Mouse (Mus musculus) heart, embryonic 14.5 days (tissue): Measurements from ENCODE around the gene Pknox2. TPM values are rescaled to one million over a fixed set of nuclear protein-coding genes. Genes with fewer than 3 reads are reported as not detected.

ENCODE experiments used
- ATAC-seq: fragments of 200-750 bp; cut with Nextera tagmentation; 2 replicates; pipeline ENCODE4 v1.8.0; 2017; ENCODE audit warnings: low read depth, moderate TSS enrichment; ENCODE audit not compliant: insufficient number of reproducible peaks, insufficient read depth, low FRiP score
- H3K27ac ChIP-seq, 2 experiments: fragments of 200-500 bp in 1 of 2; fragments of 300-500 bp in 1 of 2; sonication (generic) in 1 of 2; replicated peaks in 1 of 2; 2 replicates each; pipeline ENCODE4 v1.5.1; 2012 to 2014; ENCODE audit warnings: low read depth in 2 of 2, low read length in 2 of 2, control low read depth in 1 of 2, mild to moderate bottlenecking in 1 of 2, mixed read lengths in 1 of 2; ENCODE audit not compliant: control insufficient read depth in 1 of 2, insufficient read depth in 1 of 2
- H3K27me3 ChIP-seq: fragments of 300-500 bp; sonication (generic); 2 replicates; pipeline ENCODE4 v1.6.1; 2014; ENCODE audit warnings: mild to moderate bottlenecking, low read length, control low read depth; ENCODE audit not compliant: control insufficient read depth, insufficient read depth
- H3K36me3 ChIP-seq: fragments of 300-500 bp; sonication (generic); 2 replicates; pipeline ENCODE4 v1.6.1; 2014; ENCODE audit warnings: mild to moderate bottlenecking, control low read depth, low read length, mixed read lengths; ENCODE audit not compliant: control insufficient read depth, insufficient read depth
- H3K4me1 ChIP-seq, 2 experiments: fragments of 200-500 bp in 1 of 2; fragments of 300-500 bp in 1 of 2; sonication (generic) in 1 of 2; 2 replicates each; pipeline ENCODE4 v1.6.1; 2012 to 2014; ENCODE audit warnings: low read length in 2 of 2, control low read depth in 1 of 2, mixed read lengths in 1 of 2; ENCODE audit not compliant: control insufficient read depth in 2 of 2, insufficient read depth in 2 of 2
- H3K4me2 ChIP-seq: fragments of 300-500 bp; sonication (generic); 2 replicates; pipeline ENCODE4 v1.6.1; 2014; ENCODE audit warnings: mild to moderate bottlenecking, low read length
- H3K4me3 ChIP-seq, 2 experiments: fragments of 200-500 bp in 1 of 2; fragments of 300-500 bp in 1 of 2; sonication (generic) in 1 of 2; 2 replicates each; pipeline ENCODE4 v1.5.1; 2012 to 2014; ENCODE audit warnings: low read length in 2 of 2, mild to moderate bottlenecking in 2 of 2, control low read depth in 1 of 2, low read depth in 1 of 2, moderate library complexity in 1 of 2; ENCODE audit not compliant: control insufficient read depth in 1 of 2, insufficient read depth in 1 of 2
- H3K9ac ChIP-seq: fragments of 300-500 bp; sonication (generic); 2 replicates; pipeline ENCODE4 v1.6.1; 2014; ENCODE audit warnings: mild to moderate bottlenecking, low read length
- H3K9me3 ChIP-seq: fragments of 300-500 bp; sonication (generic); 2 replicates; pipeline ENCODE4 v1.6.1; 2016; ENCODE audit warnings: low read length, control low read depth; ENCODE audit not compliant: control insufficient read depth
- WGBS: fragments of 180-500 bp; shearing (Covaris S2); extraction: QIAGEN DNeasy Blood & Tissue Kit; methylation state at CpG from one replicate; pipeline ENCODE4 v1.1.7; 2014; 5-methylcytosine and 5-hydroxymethylcytosine counted together
- polyA plus RNA-seq: library from polyadenylated mRNA; unstranded; fragments of >200 nt; fragmentation: Nextera tagmentation; extraction: Ambion mirVana; gene quantifications from 2 replicates; pipeline ENCODE4 v1.2.1, GENCODE M21; 2014

Gene Pknox2
- polyA plus RNA-seq, 1 experiment from 2014 or later = 3.6 TPM

GRCm38 (mm10) chr9:37038859-37039258 lies 108.3 kb downstream of the Pknox2 start:
- Histone ChIP-seq H3K27me3 (no peaks in the 10 kb centered on the region), H3K4me1 (peaks cover 5 to 18% of the 10 kb centered on the region in 2 experiments; a peak in 3 of 4 replicates), H3K36me3 (no peaks in the 10 kb centered on the region), H3K9ac (no peak overlapping the region), H3K27ac (no peak overlapping the region), H3K4me2 (no peak overlapping the region), H3K9me3 (0 out of 2 replicates have a peak, but pooled peaks cover 4% of the 10 kb centered on the region), H3K4me3 (no peak overlapping the region)
- no peak for ATAC-seq
- 91% methylated on average over 3 of the region's 3 CpGs for WGBS

- Histone ChIP-seq H3K27ac (no peak overlapping the region), H3K9me3 (0 out of 2 replicates have a peak, but pooled peaks cover 4% of the 10 kb centered on the region), H3K4me2 (no peak overlapping the region), H3K9ac (no peak overlapping the region), H3K4me1 (peaks cover 5 to 18% of the 10 kb centered on the region in 2 experiments; a peak in 3 of 4 replicates), H3K36me3 (no peaks in the 10 kb centered on the region), H3K27me3 (no peaks in the 10 kb centered on the region), H3K4me3 (no peak overlapping the region)
- no peak for ATAC-seq
- 60% methylated on average over 7 of the region's 7 CpGs for WGBS
These were observed 108.8 kb downstream of the Pknox2 start for GRCm38 (mm10) chr9:37038445-37038844.

- ATAC-seq = no peak
- H3K4me3 ChIP-seq = no peak overlapping the region
- H3K4me2 ChIP-seq = no peak overlapping the region
- H3K9ac ChIP-seq = no peak overlapping the region
- H3K9me3 ChIP-seq = 0 out of 2 replicates have a peak, but pooled peaks cover 4% of the 10 kb centered on the region
- H3K27ac ChIP-seq = no peak overlapping the region
- 66% methylated on average over 12 of the region's 12 CpGs for WGBS
- peaks cover 5 to 18% of the 10 kb centered on the region in 2 experiments; a peak in 3 of 4 replicates for H3K4me1 ChIP-seq
- H3K36me3 ChIP-seq = no peaks in the 10 kb centered on the region
- no peaks in the 10 kb centered on the region for H3K27me3 ChIP-seq
These were observed 109.8 kb downstream of the Pknox2 start for GRCm38 (mm10) chr9:37037405-37037804.

- WGBS = 89% methylated on average over 3 of the region's 3 CpGs
- Histone ChIP-seq H3K9ac (no peak overlapping the region), H3K36me3 (no peaks in the 10 kb centered on the region), H3K4me1 (peaks cover 13 to 17% of the 10 kb centered on the region in 2 experiments), H3K27me3 (no peaks in the 10 kb centered on the region), H3K9me3 (0 out of 2 replicates have a peak, but pooled peaks cover 4% of the 10 kb centered on the region), H3K4me2 (no peak overlapping the region), H3K4me3 (no peak overlapping the region), H3K27ac (no peak overlapping the region)
- ATAC-seq = no peak
These were observed 112.0 kb downstream of the Pknox2 start for GRCm38 (mm10) chr9:37035248-37035647.

- ATAC-seq = no peak
- Histone ChIP-seq H3K4me1 (peaks cover 17 to 22% of the 10 kb centered on the region in 2 experiments), H3K4me2 (no peak overlapping the region), H3K27me3 (no peaks in the 10 kb centered on the region), H3K9ac (no peak overlapping the region), H3K9me3 (0 out of 2 replicates have a peak, but pooled peaks cover 4% of the 10 kb centered on the region), H3K4me3 (no peak overlapping the region), H3K36me3 (no peaks in the 10 kb centered on the region), H3K27ac (no peak overlapping the region)
- 69% methylated on average over 1 of the region's 1 CpGs for WGBS
These were observed 112.9 kb downstream of the Pknox2 start for GRCm38 (mm10) chr9:37034316-37034715.

- Histone ChIP-seq H3K9ac (no peak overlapping the region), H3K27me3 (no peaks in the 10 kb centered on the region)
These were observed 116.6 kb downstream of the Pknox2 start for GRCm38 (mm10) chr9:37030347-37031213.

GRCm38 (mm10) chr9:37029811-37030346 lies 117.3 kb downstream of the Pknox2 start:
- ATAC-seq = no peak

More at GRCm38 (mm10) chr9:37030347-37031213, 116.6 kb downstream of the Pknox2 start:
- 17% methylated on average over 9 of the region's 9 CpGs for WGBS
- Histone ChIP-seq H3K4me3 (no peak overlapping the region), H3K4me1 (peaks cover 11 to 12% of the 10 kb centered on the region in 2 experiments), H3K27ac (no peak overlapping the region), H3K4me2 (no peak overlapping the region), H3K9me3 (0 out of 2 replicates have a peak, but pooled peaks cover 4% of the 10 kb centered on the region), H3K36me3 (no peaks in the 10 kb centered on the region)
- ATAC-seq = peak; percentile 41; the same call in 1 of the 2 replicates

More at GRCm38 (mm10) chr9:37029811-37030346, 117.3 kb downstream of the Pknox2 start:
- H3K4me2 ChIP-seq = no peak overlapping the region
- peaks cover 11 to 12% of the 10 kb centered on the region in 2 experiments for H3K4me1 ChIP-seq
- no peak overlapping the region for H3K4me3 ChIP-seq
- H3K27me3 ChIP-seq = no peaks in the 10 kb centered on the region
- H3K9me3 ChIP-seq = no peaks in the 10 kb centered on the region
- no peak overlapping the region for H3K27ac ChIP-seq
- 64% methylated on average over 3 of the region's 3 CpGs for WGBS
- no peaks in the 10 kb centered on the region for H3K36me3 ChIP-seq
- no peak overlapping the region for H3K9ac ChIP-seq
